Mouse (Mus musculus): ENCODE data around the gene Ccdc188.

- TF ChIP-seq CTCF (IDR thresholded peaks at IDR 0.05; ENCODE audit: low read depth, low read length) (no peak), POLR2A (IDR thresholded peaks at IDR 0.05; ENCODE audit: insufficient read depth, low read length) (no peak), EP300 (IDR thresholded peaks at IDR 0.05; ENCODE audit: insufficient read depth, low read depth, low read length) (no peak)
Observed at GRCm38 (mm10) chr16:18265024-18265423, 47.3 kb downstream of the Ccdc188 start.

All from ES-Bruce4 (cell line).